Mouse (Mus musculus): Measurements from ENCODE around the gene Ms4a6d.

GRCm38 (mm10) chr19:11547911-11548310, 56.7 kb downstream of the Ms4a6d start:
- no peak for TF ChIP-seq CTCF (IDR thresholded peaks at IDR 0.05; ENCODE audit: borderline replicate concordance, insufficient read depth, low read length)
- TF ChIP-seq POLR2A (IDR thresholded peaks at IDR 0.05; ENCODE audit: low read depth, low read length): no peak

Data from embryonic fibroblast, embryonic 13.5 days (primary cell).